Mouse (Mus musculus) midbrain, embryonic 16.5 days (tissue): ENCODE data around the gene Card19. TPM values are rescaled to one million over a fixed set of nuclear protein-coding genes. Genes with fewer than 3 reads are reported as not detected.
A peak's percentile ranks its signal among the peaks of the same experiment; 100 is the strongest.

Experiments used
- ATAC-seq: fragments of 200-750 bp; cut with Nextera tagmentation; 2 replicates; pipeline ENCODE4 v1.8.0; 2017; ENCODE audit warnings: moderate TSS enrichment
- H3K27ac ChIP-seq: fragments of 300-500 bp; sonication (generic); 2 replicates; pipeline ENCODE4 v1.5.1; 2014; ENCODE audit warnings: mild to moderate bottlenecking, low read length, mixed read lengths
- H3K27me3 ChIP-seq: fragments of 300-500 bp; sonication (generic); 2 replicates; pipeline ENCODE4 v1.6.1; 2014; ENCODE audit warnings: low read depth, low read length, mixed read lengths; ENCODE audit not compliant: control insufficient read depth, insufficient read depth
- H3K36me3 ChIP-seq: fragments of 300-500 bp; sonication (generic); 2 replicates; pipeline ENCODE4 v1.6.1; 2014; ENCODE audit warnings: mild to moderate bottlenecking, low read length, moderate library complexity, mixed read lengths; ENCODE audit not compliant: control insufficient read depth, insufficient read depth
- H3K4me1 ChIP-seq: fragments of 300-500 bp; sonication (generic); 2 replicates; pipeline ENCODE4 v1.6.1; 2014; ENCODE audit warnings: mild to moderate bottlenecking, low read length, mixed read lengths; ENCODE audit not compliant: control insufficient read depth, insufficient read depth
- H3K4me2 ChIP-seq: fragments of 300-500 bp; sonication (generic); 2 replicates; pipeline ENCODE4 v1.6.1; 2014; ENCODE audit warnings: mild to moderate bottlenecking, low read length, mixed read lengths
- H3K4me3 ChIP-seq: fragments of 300-500 bp; sonication (generic); 2 replicates; pipeline ENCODE4 v1.5.1; 2014; ENCODE audit warnings: low read depth, mild to moderate bottlenecking, low read length, moderate library complexity, mixed read lengths
- H3K9ac ChIP-seq: fragments of 300-500 bp; sonication (generic); 2 replicates; pipeline ENCODE4 v1.6.1; 2014; ENCODE audit warnings: low read depth, low read length, mixed read lengths
- H3K9me3 ChIP-seq: fragments of 300-500 bp; sonication (generic); replicated peaks from 2 replicates; pipeline ENCODE4 v1.6.1; 2014; ENCODE audit warnings: mild to moderate bottlenecking, low read length, mixed read lengths; ENCODE audit not compliant: control insufficient read depth, poor library complexity, severe bottlenecking
- WGBS: fragments of 180-500 bp; shearing (Covaris S2); extraction: QIAGEN DNeasy Blood & Tissue Kit; methylation state at CpG from one replicate; pipeline ENCODE4 v1.1.7; 2014; 5-methylcytosine and 5-hydroxymethylcytosine counted together
- polyA plus RNA-seq: library from polyadenylated mRNA; unstranded; fragments of >200 nt; fragmentation: Nextera tagmentation; extraction: Ambion mirVana; gene quantifications from 2 replicates; pipeline ENCODE4 v1.2.1, GENCODE M21; 2015

Card19 gene
- polyA plus RNA-seq, 1 experiment from 2014 or later, result 27.6 TPM

- Histone ChIP-seq H3K27ac (0 out of 2 replicates have a peak within 1 kb of the TSS, but pooled peaks have one; percentile 15), H3K4me1 (peaks cover 5% of the 10 kb centered on the region; the same call in 1 of the 2 replicates), H3K9ac (peak within 1 kb of the TSS; percentile 72), H3K4me2 (peak within 1 kb of the TSS; percentile 92), H3K4me3 (peak within 1 kb of the TSS; percentile 70), H3K36me3 (no peaks in the 10 kb centered on the region), H3K27me3 (no peaks in the 10 kb centered on the region), H3K9me3 (no peaks in the 10 kb centered on the region)
- ATAC-seq, result peak; percentile 91
- under 1% methylated on average over 62 of the region's 87 CpGs for whole genome bisulfite sequencing
These were observed 28.3 kb downstream of the Card19 start, which contains the start of gene Ninj1 for GRCm38 (mm10) chr13:49187288-49188218. Gene Ninj1, plus strand, starts transcription at chr13:49187485.

GRCm38 (mm10) chr13:49186798-49187287, 29.0 kb downstream of the Card19 start:
- peak overlapping the region; percentile 70 for H3K4me3 ChIP-seq
- H3K27me3 ChIP-seq, result no peaks in the 10 kb centered on the region
- no peaks in the 10 kb centered on the region for H3K36me3 ChIP-seq
- H3K9ac ChIP-seq, result peak overlapping the region; percentile 72
- no peak overlapping the region for H3K27ac ChIP-seq
- H3K9me3 ChIP-seq, result no peaks in the 10 kb centered on the region
- ATAC-seq, result peak; percentile 8; the same call in 1 of the 2 replicates
- 17% methylated on average over 11 of the region's 11 CpGs for WGBS
- peaks cover 5% of the 10 kb centered on the region; the same call in 1 of the 2 replicates for H3K4me1 ChIP-seq
- H3K4me2 ChIP-seq, result peak overlapping the region; percentile 92

- H3K27me3 ChIP-seq, result no peaks in the 10 kb centered on the region
- no peak overlapping the region for H3K27ac ChIP-seq
- H3K9ac ChIP-seq, result no peak overlapping the region
- no peak overlapping the region for H3K4me3 ChIP-seq
- H3K36me3 ChIP-seq, result no peaks in the 10 kb centered on the region
- H3K4me2 ChIP-seq, result no peak overlapping the region
- ATAC-seq, result no peak
- peaks cover 5% of the 10 kb centered on the region; the same call in 1 of the 2 replicates for H3K4me1 ChIP-seq
- 62% methylated on average over 5 of the region's 5 CpGs for WGBS
- H3K9me3 ChIP-seq, result no peaks in the 10 kb centered on the region
These were observed 32.2 kb downstream of the Card19 start for GRCm38 (mm10) chr13:49183646-49184045.

GRCm38 (mm10) chr13:49183161-49183560, 32.7 kb downstream of the Card19 start:
- Histone ChIP-seq H3K4me2 (no peak overlapping the region), H3K4me1 (peaks cover 5% of the 10 kb centered on the region; the same call in 1 of the 2 replicates), H3K27me3 (no peaks in the 10 kb centered on the region), H3K9me3 (no peaks in the 10 kb centered on the region), H3K9ac (no peak overlapping the region), H3K27ac (no peak overlapping the region), H3K4me3 (no peak overlapping the region), H3K36me3 (no peaks in the 10 kb centered on the region)
- ATAC-seq, result no peak
- WGBS, result 41% methylated on average over 5 of the region's 5 CpGs

GRCm38 (mm10) chr13:49181411-49181984, 34.3 kb downstream of the Card19 start:
- H3K9ac ChIP-seq, result no peak overlapping the region
- H3K4me2 ChIP-seq, result no peak overlapping the region
- no peak for ATAC-seq
- 82% methylated on average over 3 of the region's 3 CpGs for WGBS
- H3K27ac ChIP-seq, result no peak overlapping the region
- H3K27me3 ChIP-seq, result no peaks in the 10 kb centered on the region
- H3K4me3 ChIP-seq, result no peak overlapping the region
- H3K9me3 ChIP-seq, result no peaks in the 10 kb centered on the region
- H3K4me1 ChIP-seq, result no peaks in the 10 kb centered on the region; the same call in 1 of the 2 replicates
- H3K36me3 ChIP-seq, result no peaks in the 10 kb centered on the region

GRCm38 (mm10) chr13:49180691-49181090, 35.1 kb downstream of the Card19 start:
- Histone ChIP-seq H3K4me3 (no peak overlapping the region), H3K36me3 (no peaks in the 10 kb centered on the region), H3K4me1 (no peaks in the 10 kb centered on the region; the same call in 1 of the 2 replicates), H3K4me2 (no peak overlapping the region), H3K9ac (no peak overlapping the region), H3K27me3 (no peaks in the 10 kb centered on the region), H3K27ac (no peak overlapping the region), H3K9me3 (no peaks in the 10 kb centered on the region)
- 56% methylated on average over 1 of the region's 1 CpGs for WGBS
- no peak for ATAC-seq

GRCm38 (mm10) chr13:49180274-49180673, 35.6 kb downstream of the Card19 start:
- no peaks in the 10 kb centered on the region for H3K9me3 ChIP-seq
- no peak overlapping the region for H3K4me2 ChIP-seq
- 86% methylated on average over 5 of the region's 5 CpGs for WGBS
- no peak for ATAC-seq
- H3K27ac ChIP-seq, result no peak overlapping the region
- no peaks in the 10 kb centered on the region; the same call in 1 of the 2 replicates for H3K4me1 ChIP-seq
- no peak overlapping the region for H3K9ac ChIP-seq
- H3K4me3 ChIP-seq, result no peak overlapping the region
- no peaks in the 10 kb centered on the region for H3K27me3 ChIP-seq
- H3K36me3 ChIP-seq, result no peaks in the 10 kb centered on the region

- Histone ChIP-seq H3K36me3 (no peaks in the 10 kb centered on the region), H3K9me3 (no peaks in the 10 kb centered on the region), H3K9ac (no peak overlapping the region), H3K4me3 (no peak overlapping the region), H3K4me1 (no peaks in the 10 kb centered on the region; the same call in 1 of the 2 replicates), H3K27me3 (no peaks in the 10 kb centered on the region), H3K27ac (no peak overlapping the region; the same call in 1 of the 2 replicates), H3K4me2 (no peak overlapping the region)
- ATAC-seq, result peak; percentile 90
- 65% methylated on average over 18 of the region's 19 CpGs for WGBS
These were observed 36.8 kb downstream of the Card19 start for GRCm38 (mm10) chr13:49178839-49179585.
